Mouse (Mus musculus): ENCODE measurements around the gene Dupd1. TPM values are rescaled to one million over a fixed set of nuclear protein-coding genes. Genes with fewer than 3 reads are reported as not detected.

Gene Dupd1
- total and polyA plus RNA-seq, 2 experiments from 2014 or later, result 0.29 TPM; not detected in 1

- ATAC-seq, result peak; percentile 90
- peak within 1 kb of the TSS; percentile 97 for H3K4me3 ChIP-seq (ENCODE audit: low read length)
- no peaks in the 10 kb centered on the region for H3K9me3 ChIP-seq (ENCODE audit: low read length)
- 6% methylated on average over 51 of the region's 52 CpGs for WGBS
- peak within 1 kb of the TSS; percentile 60 for H3K4me2 ChIP-seq (ENCODE audit: low read depth, low read length)
- TF ChIP-seq CTCF (IDR thresholded peaks at IDR 0.05; ENCODE audit: low read depth), result no peak
- peak within 1 kb of the TSS; percentile 96 for H3K9ac ChIP-seq (replicated peaks; ENCODE audit: low read length)
- peak within 1 kb of the TSS; percentile 94 for H3K27ac ChIP-seq
- H3K27me3 ChIP-seq (ENCODE audit: insufficient read depth, low read length), result no peaks in the 10 kb centered on the region
- H3K4me1 ChIP-seq (ENCODE audit: insufficient read depth, low read length), result 0 out of 2 replicates have a peak, but pooled peaks cover 5% of the 10 kb centered on the region
- peak; percentile 95 for DNase-seq (ENCODE audit: low spot score)
- no peaks in the 10 kb centered on the region for H3K36me3 ChIP-seq (ENCODE audit: insufficient read depth, low read length)
Observed at GRCm38 (mm10) chr14:21750008-21750880, 35.9 kb upstream of the Dupd1 start, which contains the start of gene Samd8. Gene Samd8, plus strand, starts transcription at chr14:21750531.

DNA sequence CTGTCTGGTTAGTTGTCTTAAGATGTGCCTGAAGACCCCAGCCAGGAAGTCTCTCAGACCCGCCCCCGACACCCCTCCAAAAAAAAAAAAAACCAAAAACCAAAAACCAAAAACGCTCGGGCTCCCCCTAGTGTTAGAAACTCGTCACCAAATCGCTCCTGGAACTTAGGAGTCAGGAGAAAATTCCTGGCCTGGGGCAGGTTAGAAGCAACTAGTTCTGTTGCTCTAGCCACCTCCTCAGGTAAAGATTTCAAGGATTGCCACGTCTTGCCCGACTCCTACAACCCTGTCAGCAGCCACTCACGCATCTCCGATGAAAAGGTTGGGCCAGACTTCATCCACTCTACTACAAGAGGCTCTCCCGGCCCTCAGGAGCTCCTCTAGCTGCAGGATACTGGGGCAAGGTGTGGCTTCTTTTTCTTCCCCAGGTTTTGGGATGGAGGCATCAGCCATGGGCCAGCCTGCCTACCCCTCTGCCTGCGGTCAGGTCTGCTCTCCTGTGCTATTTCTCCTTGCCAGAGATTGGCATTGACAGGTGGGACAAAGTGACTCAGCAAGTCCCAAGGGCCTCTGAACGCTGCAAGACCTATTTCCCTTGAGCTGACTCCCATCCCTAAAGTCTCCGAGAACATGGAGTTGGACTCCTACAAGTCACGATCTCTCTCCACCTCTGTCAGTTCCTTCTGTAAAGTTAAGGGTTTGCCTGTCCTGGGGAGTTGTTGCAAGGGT lies 33.9 kb upstream of the Dupd1 start:
- Histone ChIP-seq H3K9me3 (ENCODE audit: low read length) (no peaks in the 10 kb centered on the region), H3K9ac (replicated peaks; ENCODE audit: low read length) (no peak overlapping the region), H3K4me1 (ENCODE audit: insufficient read depth, low read length) (0 out of 2 replicates have a peak, but pooled peaks cover 5% of the 10 kb centered on the region), H3K4me3 (ENCODE audit: low read length) (no peak overlapping the region), H3K27ac (no peak overlapping the region), H3K4me2 (ENCODE audit: low read depth, low read length) (no peak overlapping the region), H3K27me3 (ENCODE audit: insufficient read depth, low read length) (no peaks in the 10 kb centered on the region), H3K36me3 (ENCODE audit: insufficient read depth, low read length) (no peaks in the 10 kb centered on the region)
- no peak for ATAC-seq
- peak; percentile 58 for DNase-seq (ENCODE audit: low spot score)
- TF ChIP-seq CTCF (IDR thresholded peaks at IDR 0.05; ENCODE audit: low read depth), result peak; percentile 64
- 42% methylated on average over 15 of the region's 15 CpGs for WGBS

- no peak overlapping the region for H3K4me3 ChIP-seq (ENCODE audit: low read length)
- H3K9ac ChIP-seq (replicated peaks; ENCODE audit: low read length), result no peak overlapping the region
- H3K27me3 ChIP-seq (ENCODE audit: insufficient read depth, low read length), result no peaks in the 10 kb centered on the region
- no peak for ATAC-seq
- no peak overlapping the region for H3K27ac ChIP-seq
- no peak for DNase-seq (ENCODE audit: low spot score)
- H3K9me3 ChIP-seq (ENCODE audit: low read length), result no peaks in the 10 kb centered on the region
- 79% methylated on average over 14 of the region's 14 CpGs for WGBS
- no peaks in the 10 kb centered on the region for H3K36me3 ChIP-seq (ENCODE audit: insufficient read depth, low read length)
- TF ChIP-seq CTCF (IDR thresholded peaks at IDR 0.05; ENCODE audit: low read depth), result no peak
- no peak overlapping the region for H3K4me2 ChIP-seq (ENCODE audit: low read depth, low read length)
- H3K4me1 ChIP-seq (ENCODE audit: insufficient read depth, low read length), result 0 out of 2 replicates have a peak, but pooled peaks cover 5% of the 10 kb centered on the region
Observed at GRCm38 (mm10) chr14:21747436-21748141, 33.2 kb upstream of the Dupd1 start.

DNA sequence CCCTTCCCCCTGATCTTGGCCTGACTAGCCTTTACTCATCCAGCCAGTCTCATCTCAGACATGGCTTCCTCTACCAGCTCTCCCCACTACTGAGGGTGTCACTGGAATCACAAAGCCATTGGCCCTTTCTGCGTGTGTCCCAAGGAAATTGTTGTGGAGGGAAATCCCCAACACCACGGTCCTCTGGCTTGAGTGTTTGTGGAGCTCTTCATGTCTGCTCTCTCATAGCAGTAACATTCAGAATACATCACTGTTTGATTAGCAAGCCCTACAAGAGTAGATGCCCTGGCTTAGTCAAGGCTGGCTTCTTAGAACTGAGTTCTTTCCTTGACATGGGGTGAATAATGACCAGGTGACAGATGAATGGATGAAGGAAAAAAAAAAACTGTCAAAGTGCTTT lies 32.5 kb upstream of the Dupd1 start:
- Histone ChIP-seq H3K9ac (replicated peaks; ENCODE audit: low read length) (no peak overlapping the region), H3K9me3 (ENCODE audit: low read length) (no peaks in the 10 kb centered on the region), H3K36me3 (ENCODE audit: insufficient read depth, low read length) (no peaks in the 10 kb centered on the region), H3K4me2 (ENCODE audit: low read depth, low read length) (no peak overlapping the region), H3K4me3 (ENCODE audit: low read length) (no peak overlapping the region), H3K27me3 (ENCODE audit: insufficient read depth, low read length) (no peaks in the 10 kb centered on the region), H3K4me1 (ENCODE audit: insufficient read depth, low read length) (0 out of 2 replicates have a peak, but pooled peaks cover under 1% of the 10 kb centered on the region), H3K27ac (no peak overlapping the region)
- ATAC-seq (no peak), DNase-seq (ENCODE audit: low spot score) (no peak)
- TF ChIP-seq CTCF (IDR thresholded peaks at IDR 0.05; ENCODE audit: low read depth), result no peak
- 81% methylated on average over 2 of the region's 2 CpGs for WGBS

DNA sequence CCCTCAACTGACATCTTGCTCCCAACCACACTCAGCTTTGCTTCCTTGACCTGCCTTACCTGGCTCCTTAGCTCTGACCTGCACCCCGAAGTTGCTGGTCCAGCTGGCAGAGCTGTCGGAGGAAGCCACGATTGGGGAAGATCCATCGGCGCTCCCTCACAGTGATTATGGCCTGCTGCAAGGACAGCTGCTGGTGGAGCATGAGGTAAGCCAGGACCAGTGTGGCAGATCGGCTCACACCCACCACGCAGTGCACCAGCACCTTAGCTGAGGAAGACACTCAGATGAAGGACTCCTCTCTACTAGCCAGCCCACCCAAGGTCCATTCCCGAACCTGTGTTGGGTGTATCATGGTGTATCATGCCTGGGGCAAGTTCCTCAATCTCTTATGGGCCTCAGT lies 31.9 kb upstream of the Dupd1 start:
- no peak overlapping the region for H3K4me2 ChIP-seq (ENCODE audit: low read depth, low read length)
- no peaks in the 10 kb centered on the region for H3K36me3 ChIP-seq (ENCODE audit: insufficient read depth, low read length)
- H3K27ac ChIP-seq, result no peak overlapping the region
- TF ChIP-seq CTCF (IDR thresholded peaks at IDR 0.05; ENCODE audit: low read depth), result no peak
- H3K4me3 ChIP-seq (ENCODE audit: low read length), result no peak overlapping the region
- no peaks in the 10 kb centered on the region for H3K9me3 ChIP-seq (ENCODE audit: low read length)
- ATAC-seq, result no peak
- no peaks in the 10 kb centered on the region for H3K4me1 ChIP-seq (ENCODE audit: insufficient read depth, low read length)
- no peak for DNase-seq (ENCODE audit: low spot score)
- no peaks in the 10 kb centered on the region for H3K27me3 ChIP-seq (ENCODE audit: insufficient read depth, low read length)
- H3K9ac ChIP-seq (replicated peaks; ENCODE audit: low read length), result no peak overlapping the region
- 92% methylated on average over 8 of the region's 8 CpGs for WGBS

DNA sequence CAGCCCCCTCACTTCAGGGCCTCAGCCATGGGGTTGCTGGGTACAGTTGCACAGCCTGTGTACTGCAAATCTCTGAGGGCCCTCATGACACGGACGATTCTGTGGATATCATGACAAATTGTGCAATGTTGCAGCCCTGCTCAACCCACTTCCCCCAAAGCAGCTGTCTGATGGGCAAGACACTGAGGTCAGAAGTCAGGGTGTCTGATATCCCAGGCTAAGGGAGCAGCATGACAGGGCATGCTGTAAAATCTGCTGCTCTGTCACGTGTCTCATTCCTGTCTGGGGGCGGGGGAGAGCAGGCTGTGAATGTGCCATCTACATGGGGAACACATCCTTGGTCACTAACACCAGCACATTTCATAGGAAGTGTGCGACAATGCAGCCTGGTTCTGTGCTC lies 30.8 kb upstream of the Dupd1 start:
- no peak overlapping the region for H3K4me3 ChIP-seq (ENCODE audit: low read length)
- no peaks in the 10 kb centered on the region for H3K36me3 ChIP-seq (ENCODE audit: insufficient read depth, low read length)
- 77% methylated on average over 5 of the region's 5 CpGs for WGBS
- ATAC-seq (no peak), DNase-seq (ENCODE audit: low spot score) (no peak)
- no peaks in the 10 kb centered on the region for H3K9me3 ChIP-seq (ENCODE audit: low read length)
- H3K9ac ChIP-seq (replicated peaks; ENCODE audit: low read length), result no peak overlapping the region
- H3K27ac ChIP-seq, result no peak overlapping the region
- no peaks in the 10 kb centered on the region for H3K4me1 ChIP-seq (ENCODE audit: insufficient read depth, low read length)
- no peak overlapping the region for H3K4me2 ChIP-seq (ENCODE audit: low read depth, low read length)
- TF ChIP-seq CTCF (IDR thresholded peaks at IDR 0.05; ENCODE audit: low read depth), result no peak
- H3K27me3 ChIP-seq (ENCODE audit: insufficient read depth, low read length), result no peaks in the 10 kb centered on the region
